In genomic region chr3:53600140-53600539, GRCm38 (mm10) we compare ENCODE assay signal across 28 mouse cellular contexts. TPM values are rescaled to one million over a fixed set of nuclear protein-coding genes. Genes with fewer than 3 reads are reported as not detected.
DNase-seq lines count a peak whose midpoint lies in the region; ATAC-seq and TF ChIP-seq lines count a peak whose summit lies in the region.
"Had no signal": no experiment of that assay in that cellular context is flagged by ENCODE, and none has a peak within 500 bp of the region (broad histone marks: within the 10 kb centered on the region; RNA-seq: fewer than 3 reads in every experiment).

No protein-coding gene starts in this region.

- H3K36me3 ChIP-seq in kidney, embryonic 16.5 days (ENCODE audit: insufficient read depth, low read length): peaks cover 3% of the 10 kb centered on the region; the same call in 1 of the 2 replicates
- H3K36me3 ChIP-seq in stomach, embryonic 14.5 days (ENCODE audit: control insufficient read depth, insufficient read depth, low read length): no peaks in the 10 kb centered on the region
- no peaks in the 10 kb centered on the region for H3K36me3 ChIP-seq in stomach, postnatal 0 days (ENCODE audit: control insufficient read depth, insufficient read depth, low read length)
- H3K36me3 ChIP-seq: forebrain, embryonic 10.5 days; G1E; heart, embryonic 12.5 days; heart, embryonic 15.5 days had no signal

- ATAC-seq in kidney, embryonic 16.5 days (ENCODE audit: low FRiP score, low TSS enrichment): peak; percentile 78
- no peak for ATAC-seq in stomach, embryonic 14.5 days (ENCODE audit: insufficient number of reproducible peaks, insufficient read depth, low FRiP score, low read depth)
- no peak for ATAC-seq in stomach, postnatal 0 days (ENCODE audit: low FRiP score, low TSS enrichment)
- ATAC-seq: forebrain, embryonic 13.5 days; forebrain, embryonic 16.5 days; hindbrain, postnatal 0 days; Patski had no signal

- no peak overlapping the region for H3K27ac ChIP-seq in kidney, embryonic 16.5 days (ENCODE audit: low read length)
- peak overlapping the region; percentile 71 for H3K27ac ChIP-seq in stomach, embryonic 14.5 days (ENCODE audit: low read length)
- no peak overlapping the region for H3K27ac ChIP-seq in stomach, postnatal 0 days (replicated peaks)
- H3K27ac ChIP-seq: forebrain, embryonic 10.5 days; forebrain, embryonic 13.5 days; gastrocnemius, adult 2 months; heart, embryonic 15.5 days; hindbrain, embryonic 14.5 days; hindbrain, postnatal 0 days had no signal

- peak; percentile 64 for DNase-seq in heart, adult 11 months
- no peak for DNase-seq in heart, postnatal 14 days
- no peak for DNase-seq in kidney, adult 18-20 months
- DNase-seq in stomach, postnatal 0 days (ENCODE audit: low spot score): no peak
- DNase-seq in embryo, embryonic 9.5 days (ENCODE audit: extremely low spot score): no peak
- DNase-seq: adrenal gland, postnatal 10 days; adrenal gland, postnatal 36 days; B cell, adult 2 months; cerebellum, adult 18-20 months; cerebellum, adult 9-10 months; cerebellum, postnatal 14 days; gastrocnemius, adult 2 months; gastrocnemius, postnatal 14 days; heart, adult 18-20 months; heart, postnatal 10 days; heart, postnatal 4 days had no signal

- H3K9ac ChIP-seq in kidney, embryonic 16.5 days (replicated peaks; ENCODE audit: low read length): no peak overlapping the region
- no peak overlapping the region for H3K9ac ChIP-seq in stomach, embryonic 14.5 days (replicated peaks; ENCODE audit: low read depth, low read length)
- H3K9ac ChIP-seq in stomach, postnatal 0 days (ENCODE audit: low read length): no peak overlapping the region
- H3K9ac ChIP-seq: forebrain, embryonic 13.5 days; heart, embryonic 12.5 days; heart, embryonic 15.5 days; hindbrain, embryonic 14.5 days had no signal

- intact Hi-C loops in heart, postnatal 14 days (cut with DNase I): no loop called here

- no peak overlapping the region for H3K4me2 ChIP-seq in kidney, embryonic 16.5 days (replicated peaks; ENCODE audit: low read depth, low read length)
- H3K4me2 ChIP-seq in stomach, embryonic 14.5 days (replicated peaks; ENCODE audit: low read depth, low read length): no peak overlapping the region
- no peak overlapping the region for H3K4me2 ChIP-seq in stomach, postnatal 0 days (replicated peaks; ENCODE audit: low read depth)
- H3K4me2 ChIP-seq: forebrain, embryonic 13.5 days; heart, embryonic 12.5 days; heart, embryonic 15.5 days; hindbrain, embryonic 14.5 days had no signal

- WGBS in kidney, embryonic 16.5 days: 29% methylated on average over 4 of the region's 4 CpGs
- 48% methylated on average over 4 of the region's 4 CpGs for WGBS in stomach, embryonic 14.5 days
- 48% methylated on average over 4 of the region's 4 CpGs for WGBS in stomach, postnatal 0 days

- TF ChIP-seq EP300 in stomach, postnatal 0 days (optimal IDR thresholded peaks at IDR 0.05): no peak

- no peaks in the 10 kb centered on the region for H3K27me3 ChIP-seq in kidney, embryonic 16.5 days (ENCODE audit: insufficient read depth, low read length)
- no peaks in the 10 kb centered on the region for H3K27me3 ChIP-seq in stomach, embryonic 14.5 days (ENCODE audit: control insufficient read depth, insufficient read depth, low read length)
- no peaks in the 10 kb centered on the region for H3K27me3 ChIP-seq in stomach, postnatal 0 days (ENCODE audit: control insufficient read depth, insufficient read depth, low read length)
- H3K27me3 ChIP-seq: CH12.LX; forebrain, embryonic 13.5 days; heart, embryonic 12.5 days; heart, embryonic 15.5 days had no signal

- H3K9me3 ChIP-seq in kidney, embryonic 16.5 days (ENCODE audit: low read length): peaks cover 4% of the 10 kb centered on the region; the same call in 1 of the 2 replicates
- peaks cover 1% of the 10 kb centered on the region; the same call in 1 of the 2 replicates for H3K9me3 ChIP-seq in stomach, embryonic 14.5 days (ENCODE audit: control insufficient read depth, low read depth, low read length)
- no peaks in the 10 kb centered on the region for H3K9me3 ChIP-seq in stomach, postnatal 0 days (ENCODE audit: control insufficient read depth, low read length)
- H3K9me3 ChIP-seq: heart, embryonic 15.5 days had no signal

- TF ChIP-seq CTCF in stomach, postnatal 0 days (IDR thresholded peaks at IDR 0.05; ENCODE audit: low read depth): no peak

- H3K4me1 ChIP-seq in kidney, embryonic 16.5 days (ENCODE audit: insufficient read depth, low read length): peaks cover 33% of the 10 kb centered on the region
- peaks cover 18% of the 10 kb centered on the region; the same call in 1 of the 2 replicates for H3K4me1 ChIP-seq in stomach, embryonic 14.5 days (ENCODE audit: control insufficient read depth, insufficient read depth, low read length)
- H3K4me1 ChIP-seq in stomach, postnatal 0 days (replicated peaks; ENCODE audit: control insufficient read depth, insufficient read depth): 0 out of 2 replicates have a peak, but pooled peaks cover 4% of the 10 kb centered on the region

- no peak overlapping the region for H3K4me3 ChIP-seq in kidney, embryonic 16.5 days (ENCODE audit: low read length)
- no peak overlapping the region for H3K4me3 ChIP-seq in stomach, embryonic 14.5 days (ENCODE audit: low read depth, low read length)
- no peak overlapping the region for H3K4me3 ChIP-seq in stomach, postnatal 0 days (ENCODE audit: low read depth, low read length)
- H3K4me3 ChIP-seq: forebrain, embryonic 10.5 days; forebrain, embryonic 13.5 days; gastrocnemius, adult 2 months; heart, embryonic 12.5 days; heart, embryonic 15.5 days had no signal

RNA-seq across cellular contexts. Expression of gene Frem2, which starts 57.0 kb away (rescaled TPM):
- 10 to 100 TPM; 14.6 to 15.0 TPM for total RNA-seq in heart, postnatal 14 days (2021)
- 15.1 and 15.6 TPM in 2 replicates for polyA plus RNA-seq in kidney, embryonic 16.5 days (2015; fragmentation: Nextera tagmentation; extraction: Ambion mirVana)
- polyA plus RNA-seq in stomach, embryonic 14.5 days (2014; fragmentation: Nextera tagmentation; extraction: Ambion mirVana): 24.4 and 24.8 TPM in 2 replicates
- polyA plus RNA-seq in stomach, postnatal 0 days (2015; fragmentation: Nextera tagmentation; extraction: Ambion mirVana): 7.0 and 7.4 TPM in 2 replicates
- polyA plus RNA-seq: G1E had no signal
